Mouse (Mus musculus) intestine, embryonic 14.5 days (tissue): ENCODE results near the gene Ptprn2. TPM values are rescaled to one million over a fixed set of nuclear protein-coding genes. Genes with fewer than 3 reads are reported as not detected.

ENCODE experiments used
- ATAC-seq: fragments of 200-750 bp; cut with Nextera tagmentation; replicated peaks from 2 replicates; pipeline ENCODE4 v1.8.0; 2017; ENCODE audit warnings: low read depth, moderate number of reproducible peaks, moderate TSS enrichment, moderate library complexity; ENCODE audit not compliant: low FRiP score, low TSS enrichment
- DNase-seq: peaks from one replicate; pipeline ENCODE4 v3.0.0-alpha.2; 2018; ENCODE audit warnings: low spot score
- H3K27ac ChIP-seq: fragments of 300-500 bp; sonication (generic); 2 replicates; pipeline ENCODE4 v1.5.1; 2014; ENCODE audit warnings: low read depth, mild to moderate bottlenecking, control low read depth
- H3K27me3 ChIP-seq: fragments of 300-500 bp; sonication (generic); replicated peaks from 2 replicates; pipeline ENCODE4 v1.6.1; 2014; ENCODE audit warnings: low read length, control low read depth; ENCODE audit not compliant: control insufficient read depth, insufficient read depth
- H3K36me3 ChIP-seq: fragments of 300-500 bp; sonication (generic); 2 replicates; pipeline ENCODE4 v1.6.1; 2014; ENCODE audit warnings: low read length, control low read depth; ENCODE audit not compliant: control insufficient read depth, insufficient read depth
- H3K4me1 ChIP-seq: fragments of 300-500 bp; sonication (generic); replicated peaks from 2 replicates; pipeline ENCODE4 v1.6.1; 2014; ENCODE audit warnings: low read length, control low read depth, mixed read lengths; ENCODE audit not compliant: control insufficient read depth, insufficient read depth
- H3K4me2 ChIP-seq: fragments of 300-500 bp; sonication (generic); 2 replicates; pipeline ENCODE4 v1.6.1; 2014; ENCODE audit warnings: low read length
- H3K4me3 ChIP-seq: fragments of 300-500 bp; sonication (generic); 2 replicates; pipeline ENCODE4 v1.5.1; 2014; ENCODE audit warnings: low read depth, low read length, control low read depth, mixed read lengths
- H3K9ac ChIP-seq: fragments of 300-500 bp; sonication (generic); 2 replicates; pipeline ENCODE4 v1.6.1; 2014; ENCODE audit warnings: mild to moderate bottlenecking, low read length
- H3K9me3 ChIP-seq: fragments of 300-500 bp; sonication (generic); 2 replicates; pipeline ENCODE4 v1.6.1; 2016; ENCODE audit warnings: low read length, control low read depth; ENCODE audit not compliant: control insufficient read depth
- WGBS: fragments of 180-500 bp; shearing (Covaris S2); extraction: QIAGEN DNeasy Blood & Tissue Kit; methylation state at CpG from one replicate; pipeline ENCODE4 v1.1.7; 2014; 5-methylcytosine and 5-hydroxymethylcytosine counted together
- polyA plus RNA-seq: library from polyadenylated mRNA; unstranded; fragments of >200 nt; fragmentation: Nextera tagmentation; extraction: Ambion mirVana; gene quantifications from 2 replicates; pipeline ENCODE4 v1.2.1, GENCODE M21; 2014

The Ptprn2 gene
- polyA plus RNA-seq, 1 experiment from 2014 or later, result 2.0 TPM

DNA sequence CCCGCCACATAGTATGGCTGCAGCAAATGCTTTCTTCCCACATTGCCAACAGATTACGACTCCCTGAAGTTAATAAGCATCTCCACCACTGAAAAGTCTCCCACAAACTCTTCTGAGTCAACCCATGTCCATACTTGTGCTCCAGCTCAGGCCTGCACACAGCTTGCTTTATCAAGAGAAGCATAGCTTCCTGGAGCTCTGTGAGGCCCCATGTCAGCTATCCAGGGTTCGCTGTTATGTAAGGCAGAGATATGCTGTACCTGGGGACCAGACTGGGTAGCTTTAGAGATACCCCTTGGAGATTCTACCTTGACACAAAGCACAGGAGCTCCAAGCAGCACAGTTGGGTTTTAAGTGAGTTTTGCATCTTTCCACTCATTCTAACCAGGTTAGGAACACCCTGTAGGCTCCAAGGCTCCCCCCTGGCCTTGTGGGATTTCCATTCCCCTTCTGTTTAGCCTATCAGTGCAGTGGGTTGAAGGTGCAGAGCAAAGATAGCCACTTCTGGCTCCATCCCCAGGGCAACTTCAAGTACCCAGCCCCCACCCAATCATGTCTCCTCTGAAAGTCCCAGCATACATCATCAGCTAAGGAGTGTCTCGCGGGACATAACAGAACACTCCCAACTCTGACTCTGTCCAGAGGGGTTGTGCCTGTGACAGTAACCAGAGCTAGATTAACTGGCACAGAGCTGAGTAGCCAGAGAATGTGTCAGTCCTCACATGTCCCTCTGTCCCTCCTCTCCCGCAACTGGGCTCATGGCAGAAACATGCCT is 572.9 kb downstream of the Ptprn2 start:
- Histone ChIP-seq H3K27me3 (no peaks in the 10 kb centered on the region), H3K36me3 (no peaks in the 10 kb centered on the region), H3K9me3 (no peaks in the 10 kb centered on the region), H3K27ac (no peak overlapping the region), H3K9ac (no peak overlapping the region), H3K4me3 (no peak overlapping the region), H3K4me1 (no peaks in the 10 kb centered on the region), H3K4me2 (no peak overlapping the region)
- DNase-seq, result no peak
- 61% methylated on average over 6 of the region's 6 CpGs for WGBS
- ATAC-seq, result no peak

DNA sequence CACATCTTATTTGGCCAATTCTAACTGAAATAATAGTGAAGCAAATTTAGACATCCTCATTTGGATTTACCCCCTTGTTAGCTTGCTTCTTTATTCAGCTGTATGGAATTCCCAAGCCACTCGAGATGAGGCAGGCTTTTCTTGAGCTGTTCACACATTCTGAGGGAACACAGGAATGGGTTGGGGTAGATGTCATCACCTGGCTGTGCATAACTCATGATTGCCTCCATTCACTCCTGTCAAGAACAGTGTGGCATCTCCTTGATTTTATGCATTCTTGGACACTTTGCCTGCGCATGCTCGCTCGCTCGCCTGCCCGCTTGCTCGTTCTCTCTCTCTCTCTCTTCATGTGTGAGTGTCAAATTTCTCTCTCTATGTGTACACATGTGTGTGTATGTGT is 573.5 kb downstream of the Ptprn2 start:
- no peak overlapping the region for H3K27ac ChIP-seq
- H3K36me3 ChIP-seq, result no peaks in the 10 kb centered on the region
- no peak overlapping the region for H3K4me3 ChIP-seq
- no peaks in the 10 kb centered on the region for H3K9me3 ChIP-seq
- H3K27me3 ChIP-seq, result no peaks in the 10 kb centered on the region
- DNase-seq (no peak), ATAC-seq (no peak)
- H3K4me2 ChIP-seq, result no peak overlapping the region
- H3K9ac ChIP-seq, result no peak overlapping the region
- no peaks in the 10 kb centered on the region for H3K4me1 ChIP-seq
- WGBS, result 84% methylated on average over 7 of the region's 7 CpGs

DNA sequence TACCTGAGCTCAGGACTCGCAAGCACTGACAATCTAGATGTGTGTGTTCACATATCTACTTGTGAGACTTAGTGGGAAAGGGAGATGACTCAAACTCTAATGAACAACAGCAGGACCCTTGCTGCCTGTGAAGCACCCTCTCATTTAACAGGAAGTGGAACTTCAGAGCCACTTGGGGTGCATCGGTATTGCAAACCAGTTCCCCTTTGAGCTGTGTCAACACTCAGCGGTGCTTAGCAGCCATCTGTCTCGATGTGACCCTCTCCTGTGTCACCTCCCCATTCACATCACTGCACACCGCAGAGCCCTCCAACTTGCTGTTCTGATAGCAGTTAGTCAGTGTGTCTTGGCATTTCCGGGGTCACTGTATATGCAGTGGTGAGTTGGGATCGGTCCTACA is 592.1 kb downstream of the Ptprn2 start:
- Histone ChIP-seq H3K36me3 (no peaks in the 10 kb centered on the region), H3K9me3 (no peaks in the 10 kb centered on the region), H3K4me3 (no peak overlapping the region), H3K27ac (no peak overlapping the region), H3K27me3 (no peaks in the 10 kb centered on the region), H3K9ac (no peak overlapping the region), H3K4me1 (no peaks in the 10 kb centered on the region), H3K4me2 (no peak overlapping the region)
- DNase-seq (no peak), ATAC-seq (no peak)
- WGBS, result 76% methylated on average over 7 of the region's 7 CpGs

DNA sequence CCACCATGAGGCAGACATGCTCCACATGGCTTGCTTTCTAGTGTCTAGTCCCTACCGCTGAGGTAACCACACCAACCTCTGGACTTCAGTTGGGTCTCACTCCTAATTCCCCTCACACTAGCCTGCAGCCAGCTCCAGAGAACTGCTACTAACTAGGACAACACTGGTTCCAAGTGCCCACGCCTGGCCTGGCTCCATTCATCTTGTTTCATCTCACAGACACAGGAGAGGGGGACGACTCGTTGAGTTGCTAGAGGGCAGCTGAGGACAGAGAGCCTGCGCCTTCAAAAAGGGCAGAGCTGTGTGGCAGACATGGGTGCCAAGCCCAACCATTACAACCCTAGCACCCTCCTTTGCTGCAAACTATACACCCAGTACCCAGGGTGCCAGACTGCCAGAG is 593.4 kb downstream of the Ptprn2 start:
- no peaks in the 10 kb centered on the region for H3K27me3 ChIP-seq
- no peaks in the 10 kb centered on the region for H3K4me1 ChIP-seq
- 80% methylated on average over 5 of the region's 5 CpGs for WGBS
- no peak for ATAC-seq
- H3K27ac ChIP-seq, result no peak overlapping the region
- no peaks in the 10 kb centered on the region for H3K36me3 ChIP-seq
- no peak overlapping the region for H3K4me2 ChIP-seq
- no peaks in the 10 kb centered on the region for H3K9me3 ChIP-seq
- DNase-seq, result no peak
- no peak overlapping the region for H3K4me3 ChIP-seq
- H3K9ac ChIP-seq, result no peak overlapping the region

DNA sequence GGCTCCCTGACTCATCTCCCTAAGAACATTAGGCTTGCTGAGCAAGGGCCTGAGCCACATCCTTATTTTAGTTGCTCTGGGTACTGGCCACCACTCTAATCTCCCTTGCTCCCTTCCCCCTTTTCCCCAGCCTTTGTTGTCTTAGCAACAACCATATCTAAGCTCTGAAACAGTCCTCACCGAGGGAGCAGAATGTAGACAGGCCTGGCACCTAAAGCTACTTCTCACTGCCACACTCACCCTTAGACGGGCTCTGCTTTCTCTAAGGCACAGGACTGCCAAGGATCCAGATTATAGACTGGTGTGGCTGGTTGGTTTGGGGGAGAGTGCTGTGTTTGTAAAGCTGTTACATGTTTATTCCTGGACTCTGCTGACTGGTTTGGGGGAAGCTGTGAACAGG is 594.2 kb downstream of the Ptprn2 start:
- Histone ChIP-seq H3K4me3 (no peak overlapping the region), H3K4me2 (no peak overlapping the region), H3K4me1 (no peaks in the 10 kb centered on the region), H3K27ac (no peak overlapping the region), H3K9ac (no peak overlapping the region), H3K9me3 (no peaks in the 10 kb centered on the region), H3K36me3 (no peaks in the 10 kb centered on the region), H3K27me3 (no peaks in the 10 kb centered on the region)
- ATAC-seq, result no peak
- DNase-seq, result no peak
- 57% methylated on average over 2 of the region's 2 CpGs for WGBS

DNA sequence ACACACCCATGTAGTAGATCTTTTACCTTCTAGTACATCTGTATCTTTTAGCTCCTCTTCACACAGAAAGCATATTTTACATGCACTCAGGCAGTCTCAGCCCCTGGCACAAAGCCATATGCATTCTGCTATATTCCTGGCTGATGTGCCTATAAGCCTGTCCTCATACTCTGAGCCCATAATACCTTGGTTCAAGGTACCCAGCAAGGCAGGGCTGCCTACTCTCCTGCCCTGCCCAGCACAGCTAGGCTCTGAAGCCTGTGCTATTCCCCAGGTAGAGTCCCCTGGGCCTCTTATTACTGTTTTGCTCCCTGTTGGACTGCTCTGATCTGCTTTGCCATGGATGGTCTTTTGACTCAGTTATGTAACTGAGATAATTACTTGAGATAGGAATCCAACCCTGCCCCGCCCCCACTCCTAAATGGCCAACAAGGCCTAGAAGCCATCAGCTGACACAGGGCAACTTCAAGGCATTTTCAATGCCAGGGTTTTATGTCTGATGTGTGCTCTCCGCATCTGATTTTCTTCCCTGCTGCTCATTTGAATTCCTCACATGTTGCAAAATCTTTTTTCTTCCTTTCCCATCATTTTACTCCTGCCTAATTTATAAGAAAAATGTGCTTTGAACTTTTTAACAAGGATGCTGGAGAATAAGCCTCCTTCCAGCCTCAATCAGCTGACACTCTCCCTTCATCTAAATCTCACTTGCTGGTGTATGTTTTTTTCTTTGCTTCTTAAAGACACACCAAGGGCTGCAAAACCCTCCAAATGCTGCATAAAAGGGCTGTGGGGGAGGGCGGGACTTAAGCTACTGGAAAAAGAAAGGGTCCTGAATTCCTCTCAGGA is 598.6 kb downstream of the Ptprn2 start:
- H3K4me2 ChIP-seq, result no peak overlapping the region
- no peaks in the 10 kb centered on the region for H3K9me3 ChIP-seq
- 84% methylated on average over 3 of the region's 3 CpGs for WGBS
- DNase-seq (no peak), ATAC-seq (no peak)
- H3K4me3 ChIP-seq, result no peak overlapping the region
- no peak overlapping the region for H3K9ac ChIP-seq
- no peaks in the 10 kb centered on the region for H3K27me3 ChIP-seq
- H3K4me1 ChIP-seq, result no peaks in the 10 kb centered on the region
- no peaks in the 10 kb centered on the region for H3K36me3 ChIP-seq
- H3K27ac ChIP-seq, result no peak overlapping the region

DNA sequence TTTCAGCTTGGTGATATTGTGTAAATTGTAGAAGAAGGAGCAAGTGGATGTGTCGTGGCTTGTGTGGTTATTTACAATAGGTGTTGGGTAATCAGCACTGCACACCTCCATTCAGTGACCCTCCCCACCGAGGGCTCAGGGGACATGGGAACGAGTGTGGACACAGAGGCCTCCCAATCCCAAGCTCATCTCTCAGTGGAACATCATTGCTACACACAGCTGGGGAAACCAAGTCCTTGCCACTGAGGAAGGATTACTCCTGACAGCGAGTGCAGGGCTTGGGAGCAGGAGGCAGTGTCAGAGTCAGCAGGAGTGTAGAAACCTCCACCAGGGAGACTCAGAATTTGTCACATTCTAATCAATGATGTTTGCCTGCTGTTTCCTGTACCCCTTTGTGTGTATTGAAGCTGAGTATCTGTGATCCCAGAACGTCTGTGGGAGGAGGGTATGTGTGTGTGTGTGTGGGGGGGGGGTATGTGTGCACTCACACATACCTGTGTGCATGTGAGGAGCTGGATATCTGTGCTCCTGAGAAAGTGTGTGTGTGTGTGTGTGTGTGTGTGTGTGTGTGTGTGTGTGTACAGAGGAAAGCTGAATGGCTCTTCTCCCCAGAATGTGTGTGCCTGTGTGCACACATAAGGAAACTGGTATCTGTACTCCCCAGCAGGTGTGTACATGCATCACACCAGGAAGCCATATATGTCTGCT is 599.3 kb downstream of the Ptprn2 start:
- Histone ChIP-seq H3K4me2 (no peak overlapping the region), H3K9me3 (no peaks in the 10 kb centered on the region), H3K27ac (no peak overlapping the region), H3K4me3 (no peak overlapping the region), H3K36me3 (no peaks in the 10 kb centered on the region), H3K27me3 (no peaks in the 10 kb centered on the region), H3K9ac (no peak overlapping the region), H3K4me1 (no peaks in the 10 kb centered on the region)
- ATAC-seq, result no peak
- no peak for DNase-seq
- 39% methylated on average over 5 of the region's 5 CpGs for WGBS

DNA sequence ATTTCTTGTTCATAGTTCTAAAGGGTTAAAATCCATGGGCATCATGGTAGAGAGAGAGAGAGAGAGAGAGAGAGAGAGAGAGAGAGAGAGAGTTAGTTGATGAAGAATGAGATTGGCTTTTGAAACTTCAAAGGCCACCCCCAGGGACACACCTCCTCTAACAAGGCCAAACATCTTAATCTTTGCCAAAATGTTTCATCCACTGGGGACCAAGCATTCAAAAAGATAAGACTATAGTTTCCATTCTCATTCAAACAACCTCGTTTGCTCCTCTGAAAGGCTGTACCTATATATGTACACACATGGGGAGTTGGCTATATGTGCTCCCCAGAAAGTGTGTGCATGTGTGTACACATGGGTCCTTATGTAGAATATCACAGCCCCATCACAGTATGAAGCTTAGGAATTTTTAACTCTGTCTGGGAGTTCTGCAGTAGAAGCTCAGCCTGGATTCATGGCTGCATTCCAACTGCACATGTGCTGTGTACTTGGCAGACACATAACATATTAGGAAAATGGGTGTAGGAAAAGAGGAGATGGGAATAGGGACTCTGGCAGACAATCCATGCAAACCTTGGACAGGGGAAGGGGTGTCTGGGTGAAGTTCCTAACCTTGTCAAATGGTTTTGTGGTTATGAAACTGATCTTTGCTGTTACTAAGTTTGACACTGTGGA is 600.3 kb downstream of the Ptprn2 start:
- Histone ChIP-seq H3K4me3 (no peak overlapping the region), H3K27me3 (no peaks in the 10 kb centered on the region), H3K4me1 (no peaks in the 10 kb centered on the region), H3K9me3 (no peaks in the 10 kb centered on the region), H3K27ac (no peak overlapping the region), H3K36me3 (no peaks in the 10 kb centered on the region), H3K4me2 (no peak overlapping the region), H3K9ac (no peak overlapping the region)
- DNase-seq, result no peak
- ATAC-seq, result no peak
- 76% methylated on average over 1 of the region's 1 CpGs for WGBS
